Mouse (Mus musculus) ZHBTc4 (cell line): ENCODE results near the gene Olfr178.

Experiments used
- DNase-seq: peaks from one replicate; pipeline ENCODE4 v3.0.0-alpha.2; 2011; ENCODE audit warnings: low read depth, low spot score

Gene Olfr178

GRCm38 (mm10) chr16:58891963-58892362 lies at the start of gene Olfr178:
Gene Olfr178, minus strand, starts transcription at chr16:58892063.
- DNase-seq: no peak

- no peak for DNase-seq
Observed at GRCm38 (mm10) chr16:58929292-58929691, 37.4 kb upstream of the Olfr178 start, which contains the start of gene Olfr180. Gene Olfr180, minus strand, starts transcription at chr16:58929392.

DNA sequence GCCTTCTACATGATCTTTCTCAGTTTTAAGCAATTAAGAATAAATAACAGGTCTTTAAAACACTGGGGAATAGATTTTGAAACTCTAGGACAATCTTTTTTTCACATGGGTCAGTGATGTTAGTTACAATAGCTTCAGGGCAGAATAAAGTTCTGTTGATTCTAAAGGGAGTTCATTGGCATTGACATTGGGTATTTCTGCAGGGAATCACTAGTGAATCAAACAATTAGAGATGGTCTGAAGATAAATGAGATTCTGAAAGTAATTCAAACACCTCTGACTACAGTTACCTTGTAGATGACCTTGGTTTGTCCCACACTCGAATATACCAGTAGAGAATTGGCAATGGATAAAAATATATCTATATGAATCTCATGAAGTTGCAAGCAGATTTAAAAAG lies 36.8 kb upstream of the Olfr178 start, which contains the start of gene Olfr181:
Gene Olfr181, minus strand, starts transcription at position 101 of the 400 bp plus-strand sequence.
- DNase-seq: no peak

DNA sequence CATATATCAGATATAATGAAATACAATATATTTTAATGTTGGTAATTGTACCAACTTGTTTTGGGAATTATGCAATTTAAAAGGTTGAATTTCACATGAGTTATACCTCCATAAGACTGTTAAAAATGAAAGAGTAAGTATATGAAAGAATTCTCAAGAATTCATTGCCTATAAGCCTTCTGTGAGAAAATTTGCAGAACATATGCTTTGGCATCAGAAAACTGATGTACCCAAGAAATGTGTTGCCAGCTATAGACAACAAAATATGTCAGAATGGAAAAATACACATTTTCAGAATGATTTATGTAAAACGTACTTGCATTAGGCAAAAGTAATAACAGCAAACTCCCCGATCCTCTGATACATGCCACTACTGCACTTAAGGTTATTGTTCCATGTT lies 7.4 kb downstream of the Olfr178 start:
- no peak for DNase-seq

- DNase-seq: no peak
Observed at GRCm38 (mm10) chr16:58874668-58875067, 17.2 kb downstream of the Olfr178 start, which contains the start of gene Olfr177. Gene Olfr177, minus strand, starts transcription at chr16:58874768.

DNA sequence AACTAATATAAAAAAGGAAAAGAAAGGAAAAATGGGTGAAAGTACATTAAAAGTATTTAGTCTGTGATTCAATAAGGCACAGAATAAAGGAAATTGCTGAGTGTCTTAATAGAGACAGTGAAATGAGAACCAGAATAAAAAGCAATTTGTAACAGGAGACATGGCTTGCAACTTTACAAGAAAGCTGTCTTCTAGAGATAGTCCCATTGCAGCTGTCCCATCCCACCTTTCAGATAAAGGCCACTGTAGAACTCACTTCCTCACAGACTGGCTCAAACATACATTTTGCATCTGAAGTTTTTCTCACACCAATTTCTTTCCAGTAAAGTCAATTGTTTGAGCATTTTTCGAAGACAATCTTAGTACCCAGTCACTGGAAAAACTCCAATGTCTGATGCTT lies 30.4 kb downstream of the Olfr178 start:
- no peak for DNase-seq

DNA sequence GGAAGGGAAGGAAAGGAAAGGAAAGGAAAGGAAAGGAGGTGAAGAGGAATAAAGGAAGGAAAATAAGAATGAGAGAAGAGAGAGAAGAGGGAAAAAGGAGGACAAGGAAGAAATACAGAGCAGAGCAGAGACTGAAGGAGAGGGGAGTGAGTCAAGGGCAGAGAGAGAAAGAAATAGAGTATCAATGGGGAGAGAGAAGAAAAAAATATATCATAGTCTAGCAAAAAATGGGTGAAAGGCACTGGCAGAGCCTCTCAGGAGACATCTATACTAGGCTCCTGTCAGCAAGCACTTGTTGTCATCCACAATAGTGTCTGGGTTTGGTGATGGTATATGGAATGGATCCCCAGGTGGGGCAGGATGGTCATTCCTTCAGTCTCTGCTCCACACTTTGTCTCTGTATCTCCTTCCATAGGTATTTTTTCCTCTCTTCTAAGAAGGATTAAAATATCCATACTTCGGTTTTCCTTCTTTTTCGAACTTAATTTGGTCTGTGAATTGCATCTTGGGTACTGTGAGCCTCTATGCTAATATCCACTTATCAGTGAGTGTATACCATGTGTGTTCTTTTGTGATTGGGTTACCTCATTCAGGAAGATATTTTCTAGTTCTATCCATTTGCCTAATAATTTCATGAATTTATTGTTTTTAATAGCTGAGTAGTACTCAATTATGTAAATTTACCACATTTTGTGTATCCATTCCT lies 31.7 kb downstream of the Olfr178 start:
- DNase-seq: no peak
